Mouse (Mus musculus) heart, adult 2 months (tissue): Measurements from ENCODE around the gene Gramd1b. TPM values are rescaled to one million over a fixed set of nuclear protein-coding genes. Genes with fewer than 3 reads are reported as not detected.

Experiments
- DNase-seq, 2 experiments: peaks; one replicate each; pipeline ENCODE4 v3.0.0; 2021
- H3K27ac ChIP-seq: fragments of 200-600 bp; 2 replicates; pipeline ENCODE4 v1.8.1; 2022
- H3K27me3 ChIP-seq: fragments of 200-500 bp; 2 replicates; pipeline ENCODE4 v1.6.1; 2012; ENCODE audit warnings: mild to moderate bottlenecking, low read length, inconsistent platforms, mixed read lengths; ENCODE audit not compliant: control insufficient read depth, insufficient read depth
- H3K36me3 ChIP-seq: fragments of 200-500 bp; 2 replicates; pipeline ENCODE4 v1.6.1; 2012; ENCODE audit warnings: low read length, inconsistent platforms; ENCODE audit not compliant: control insufficient read depth, insufficient read depth
- H3K4me1 ChIP-seq: fragments of 200-500 bp; 2 replicates; pipeline ENCODE4 v1.6.1; 2011; ENCODE audit warnings: low read length; ENCODE audit not compliant: control insufficient read depth, insufficient read depth
- H3K4me3 ChIP-seq: fragments of 200-600 bp; 2 replicates; pipeline ENCODE4 v1.8.1; 2022
- H3K79me2 ChIP-seq: fragments of 200-500 bp; replicated peaks from 2 replicates; pipeline ENCODE4 v1.6.1; 2012; ENCODE audit warnings: mild to moderate bottlenecking, inconsistent platforms, low read length, moderate library complexity, mixed read lengths; ENCODE audit not compliant: control insufficient read depth, insufficient read depth
- H3K9ac ChIP-seq: fragments of 200-500 bp; 2 replicates; pipeline ENCODE4 v1.6.1; 2012; ENCODE audit warnings: low read depth, mild to moderate bottlenecking, control low read depth, inconsistent platforms, low read length, mixed read lengths
- CTCF ChIP-seq: fragments of 200-600 bp; IDR thresholded peaks from 2 replicates; pipeline ENCODE4 v1.8.1; 2022; ENCODE audit warnings: antibody characterized with exemption, mild to moderate bottlenecking, moderate library complexity
- EP300 ChIP-seq: fragments of 200-500 bp; IDR thresholded peaks from 2 replicates; pipeline ENCODE4 v1.6.1; 2011; ENCODE audit warnings: low read depth, low read length, control low read depth; ENCODE audit not compliant: insufficient read depth
- POLR2A ChIP-seq: fragments of 200-500 bp; IDR thresholded peaks from 2 replicates; pipeline ENCODE4 v1.6.1; 2011; ENCODE audit warnings: mild to moderate bottlenecking, low read depth, low read length, control low read depth; ENCODE audit not compliant: insufficient read depth
- WGBS: fragments of 180-500 bp; shearing (Covaris S2); methylation state at CpG from one replicate; pipeline ENCODE4 v1.1.7; 2018; 5-methylcytosine and 5-hydroxymethylcytosine counted together
- intact Hi-C: fragments of 180-260 bp; cut with DNase I; formaldehyde crosslinking; loops from one replicate; pipeline ENCODE4 v1.15.1; 2025
- polyA plus RNA-seq: library from polyadenylated mRNA; depleted of rRNA; stranded (reverse); fragments of >200 nt; gene quantifications from 2 replicates; pipeline ENCODE4 v1.2.3, GENCODE M21; 2012
- total RNA-seq, 2 experiments: library from RNA; stranded (reverse); gene quantifications; 2 replicates each; pipeline ENCODE4 v1.2.3; 2021

Gene Gramd1b
- total and polyA plus RNA-seq, 3 experiments, result 16.9 to 25.0 (median 17.3) TPM

GRCm38 (mm10) chr9:40397471-40398245 lies 133.5 kb downstream of the Gramd1b start:
- no peak for TF ChIP-seq EP300
- no peak for TF ChIP-seq CTCF
- no peak for TF ChIP-seq POLR2A
- H3K4me3 ChIP-seq, result no peak overlapping the region
- intact Hi-C loops, result no loop called here
- H3K79me2 ChIP-seq, result no peaks in the 10 kb centered on the region
- WGBS, result 79% methylated on average over 7 of the region's 7 CpGs
- H3K36me3 ChIP-seq, result no peaks in the 10 kb centered on the region
- no peaks in the 10 kb centered on the region for H3K27me3 ChIP-seq
- no peak for DNase-seq
- no peak overlapping the region for H3K27ac ChIP-seq
- no peak overlapping the region for H3K9ac ChIP-seq
- no peaks in the 10 kb centered on the region for H3K4me1 ChIP-seq

GRCm38 (mm10) chr9:40397036-40397435 lies 134.1 kb downstream of the Gramd1b start:
- DNase-seq, result peak; percentile 36 to 49
- Histone ChIP-seq H3K4me3 (peak overlapping the region; percentile 1; the same call in 1 of the 2 replicates), H3K27ac (no peak overlapping the region), H3K9ac (peak overlapping the region; percentile 22), H3K4me1 (no peaks in the 10 kb centered on the region), H3K79me2 (no peaks in the 10 kb centered on the region; the same call in 1 of the 2 replicates), H3K27me3 (no peaks in the 10 kb centered on the region), H3K36me3 (no peaks in the 10 kb centered on the region)
- TF ChIP-seq POLR2A (no peak), EP300 (no peak), CTCF (no peak)
- intact Hi-C loops, result no loop called here
- WGBS, result 15% methylated on average over 2 of the region's 2 CpGs

GRCm38 (mm10) chr9:40396171-40396570 lies 135.0 kb downstream of the Gramd1b start:
- no peaks in the 10 kb centered on the region for H3K27me3 ChIP-seq
- TF ChIP-seq POLR2A (no peak), CTCF (no peak), EP300 (no peak)
- H3K4me3 ChIP-seq, result no peak overlapping the region
- no peak for DNase-seq
- no peak overlapping the region for H3K27ac ChIP-seq
- no peaks in the 10 kb centered on the region for H3K36me3 ChIP-seq
- H3K4me1 ChIP-seq, result no peaks in the 10 kb centered on the region
- intact Hi-C loops, result no loop called here
- H3K79me2 ChIP-seq, result no peaks in the 10 kb centered on the region; the same call in 1 of the 2 replicates
- H3K9ac ChIP-seq, result no peak overlapping the region
- WGBS, result 85% methylated on average over 2 of the region's 2 CpGs

- intact Hi-C loops, result loop anchor here (5.0 kb wide), 1 partner anchor 165 kb away; no protein-coding TSS in a partner anchor
- no peak overlapping the region for H3K9ac ChIP-seq
- no peaks in the 10 kb centered on the region for H3K4me1 ChIP-seq
- H3K27me3 ChIP-seq, result no peaks in the 10 kb centered on the region
- no peak for DNase-seq
- H3K79me2 ChIP-seq, result no peaks in the 10 kb centered on the region; the same call in 1 of the 2 replicates
- no peak overlapping the region for H3K4me3 ChIP-seq
- no peak overlapping the region for H3K27ac ChIP-seq
- TF ChIP-seq CTCF (no peak; the same call in 1 of the 2 replicates), EP300 (no peak), POLR2A (no peak)
- WGBS, result 45% methylated on average over 20 of the region's 20 CpGs
- H3K36me3 ChIP-seq, result no peaks in the 10 kb centered on the region
These were observed 139.1 kb downstream of the Gramd1b start for GRCm38 (mm10) chr9:40391852-40392695.

GRCm38 (mm10) chr9:40391359-40391758 lies 139.8 kb downstream of the Gramd1b start:
- WGBS, result 63% methylated on average over 17 of the region's 17 CpGs
- DNase-seq, result no peak
- no peaks in the 10 kb centered on the region for H3K4me1 ChIP-seq
- no peaks in the 10 kb centered on the region; the same call in 1 of the 2 replicates for H3K79me2 ChIP-seq
- H3K9ac ChIP-seq, result no peak overlapping the region
- H3K36me3 ChIP-seq, result no peaks in the 10 kb centered on the region
- H3K4me3 ChIP-seq, result no peak overlapping the region
- H3K27ac ChIP-seq, result no peak overlapping the region
- no peaks in the 10 kb centered on the region for H3K27me3 ChIP-seq
- TF ChIP-seq EP300 (no peak), CTCF (no peak), POLR2A (no peak)
- intact Hi-C loops, result loop anchor here (5.0 kb wide), 1 partner anchor 164 kb away; no protein-coding TSS in a partner anchor

GRCm38 (mm10) chr9:40390904-40391303 lies 140.3 kb downstream of the Gramd1b start:
- 41% methylated on average over 8 of the region's 8 CpGs for WGBS
- no peak for DNase-seq
- intact Hi-C loops, result loop anchor here (5.0 kb wide), 1 partner anchor 164 kb away; no protein-coding TSS in a partner anchor
- H3K79me2 ChIP-seq, result no peaks in the 10 kb centered on the region; the same call in 1 of the 2 replicates
- H3K4me3 ChIP-seq, result no peak overlapping the region
- H3K27me3 ChIP-seq, result no peaks in the 10 kb centered on the region
- no peaks in the 10 kb centered on the region for H3K4me1 ChIP-seq
- H3K36me3 ChIP-seq, result no peaks in the 10 kb centered on the region
- H3K9ac ChIP-seq, result no peak overlapping the region
- TF ChIP-seq EP300, result no peak
- TF ChIP-seq CTCF, result peak; percentile 56
- H3K27ac ChIP-seq, result no peak overlapping the region
